25 mouse cellular contexts compared by ENCODE assay signal in the genomic region with DNA sequence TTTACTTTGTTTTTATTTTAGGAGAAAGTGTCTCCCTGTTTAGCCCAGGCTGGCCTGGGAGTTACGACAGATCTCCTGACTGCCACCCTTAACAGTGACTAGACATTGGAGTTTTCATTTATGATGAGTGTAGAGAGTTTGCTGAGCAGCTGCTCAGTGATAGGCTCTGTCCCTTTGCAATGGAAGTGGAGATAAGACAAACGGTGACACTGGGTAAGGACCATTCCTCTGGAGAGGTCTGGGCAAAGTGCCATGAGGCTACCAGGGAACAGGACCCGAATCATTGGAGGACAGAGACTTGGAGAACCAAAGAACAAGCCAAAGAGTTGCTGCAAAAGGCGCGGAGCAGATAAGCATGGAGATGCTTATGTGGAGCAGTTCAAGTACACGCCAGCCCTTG.
A peak's percentile ranks its signal among the peaks of the same experiment; 100 is the strongest.
DNase-seq lines count a peak whose midpoint lies in the region; ATAC-seq lines count a peak whose summit lies in the region.
"Had no signal": no experiment of that assay in that cellular context is flagged by ENCODE, and none has a peak within 500 bp of the region (broad histone marks: within the 10 kb centered on the region; RNA-seq: fewer than 3 reads in every experiment).

No protein-coding gene starts in this region.

- intact Hi-C loops in left cerebral cortex, postnatal 4 days (cut with DNase I): no loop called here

- no peak overlapping the region for H3K9ac ChIP-seq in stomach, embryonic 15.5 days
- H3K9ac ChIP-seq: embryonic facial prominence, embryonic 13.5 days; hindbrain, embryonic 14.5 days; limb, embryonic 12.5 days; lung, embryonic 15.5 days; midbrain, embryonic 15.5 days had no signal

- peak; percentile 24; the same call in 1 of the 2 replicates for ATAC-seq in megakaryocyte, adult 5-6 weeks (ENCODE audit: poor library complexity, severe bottlenecking)
- ATAC-seq in stomach, embryonic 15.5 days (ENCODE audit: insufficient read depth, low FRiP score, low read depth): peak; percentile 85; the same call in 1 of the 2 replicates
- ATAC-seq: midbrain, embryonic 15.5 days had no signal

- no peaks in the 10 kb centered on the region for H3K9me3 ChIP-seq in stomach, embryonic 15.5 days
- H3K9me3 ChIP-seq: embryonic facial prominence, embryonic 13.5 days; heart, embryonic 10.5 days; limb, embryonic 12.5 days; lung, embryonic 15.5 days; midbrain, embryonic 15.5 days had no signal

- no peak overlapping the region for H3K4me2 ChIP-seq in stomach, embryonic 15.5 days
- H3K4me2 ChIP-seq: embryonic facial prominence, embryonic 13.5 days; hindbrain, embryonic 14.5 days; limb, embryonic 12.5 days; lung, embryonic 15.5 days; midbrain, embryonic 15.5 days had no signal

- H3K4me1 ChIP-seq in stomach, embryonic 15.5 days: no peaks in the 10 kb centered on the region
- H3K4me1 ChIP-seq: embryonic facial prominence, embryonic 13.5 days; limb, embryonic 12.5 days; lung, embryonic 15.5 days had no signal

- peak; percentile 66 for DNase-seq in spleen, adult 12 weeks (ENCODE audit: low spot score)
- no peak for DNase-seq in spleen, adult 18-20 months
- peak; percentile 78 for DNase-seq in liver
- no peak for DNase-seq in left cerebral cortex, postnatal 4 days
- DNase-seq in adrenal gland, adult (ENCODE audit: inconsistent age in 2 of 2, low spot score in 1 of 2): no peak
- no peak for DNase-seq in kidney, adult 18-20 months
- DNase-seq: adrenal gland, postnatal 25 days; cerebellum, adult 11 months; cerebellum, postnatal 36 days; gastrocnemius, postnatal 14 days; heart, postnatal 10 days; kidney, adult 11 months; kidney, postnatal 10 days; thymus, adult 2 months had no signal

- WGBS in stomach, embryonic 15.5 days: 75% methylated on average over 6 of the region's 6 CpGs

- H3K27me3 ChIP-seq in stomach, embryonic 15.5 days (replicated peaks): no peaks in the 10 kb centered on the region
- H3K27me3 ChIP-seq: embryonic facial prominence, embryonic 13.5 days; limb, embryonic 12.5 days; lung, embryonic 15.5 days; midbrain, embryonic 15.5 days had no signal

- H3K27ac ChIP-seq in stomach, embryonic 15.5 days: no peak overlapping the region
- H3K27ac ChIP-seq: embryonic facial prominence, embryonic 13.5 days; heart, embryonic 10.5 days; hindbrain, embryonic 14.5 days; layer of hippocampus, adult 2 months; left cerebral cortex, adult 2 months; limb, embryonic 12.5 days; lung, embryonic 15.5 days; macrophage; midbrain, embryonic 15.5 days had no signal

- 0 out of 2 replicates have a peak, but pooled peaks cover 10% of the 10 kb centered on the region for H3K36me3 ChIP-seq in stomach, embryonic 15.5 days

- H3K4me3 ChIP-seq in stomach, embryonic 15.5 days (replicated peaks): no peak overlapping the region
- H3K4me3 ChIP-seq: embryonic facial prominence, embryonic 13.5 days; heart, embryonic 10.5 days; layer of hippocampus, adult 2 months; left cerebral cortex, adult 2 months; limb, embryonic 12.5 days; lung, embryonic 15.5 days; midbrain, embryonic 15.5 days had no signal

Comparison
In these comparisons a context has a peak if more than half of its experiments do, and no peak if none do; other contexts are left out.
1. DNase-seq: peak in spleen, adult 12 weeks (single experiment) and liver (single experiment); none in spleen, adult 18-20 months (0 of 2), left cerebral cortex, postnatal 4 days (single experiment), adrenal gland, adult (0 of 2) and kidney, adult 18-20 months (single experiment).